Mouse (Mus musculus) embryo, embryonic 11.5 days (tissue): ENCODE measurements at regions not wholly inside any gene's neighbourhood (a gene's known extent, or its start where the extent isn't known, plus 50 kb on each side); places are given as distances from the start of the nearest gene placed in this dataset.

Source experiments
- DNase-seq: peaks from one replicate; pipeline ENCODE4 v3.0.0-alpha.2; 2012; ENCODE audit warnings: low read depth, low spot score

GRCm38 (mm10) chr14:17347286-17347685 lies 312.8 kb upstream of the Thrb start:
- no peak for DNase-seq

- DNase-seq, result no peak
Observed at GRCm38 (mm10) chr14:17352324-17353037, 307.6 kb upstream of the Thrb start.

- DNase-seq, result no peak
Observed at GRCm38 (mm10) chr14:17361910-17362309, 298.2 kb upstream of the Thrb start.

- DNase-seq, result peak; percentile 62
Observed at GRCm38 (mm10) chr14:17402751-17403479, 257.1 kb upstream of the Thrb start.

GRCm38 (mm10) chr14:17405551-17406336 lies 254.3 kb upstream of the Thrb start:
- DNase-seq, result peak; percentile 38

- DNase-seq, result no peak
Observed at GRCm38 (mm10) chr14:17406879-17407278, 253.2 kb upstream of the Thrb start.

- DNase-seq, result no peak
Observed at GRCm38 (mm10) chr14:17408343-17408742, 251.7 kb upstream of the Thrb start.

GRCm38 (mm10) chr14:17408813-17409212 lies 251.2 kb upstream of the Thrb start:
- DNase-seq, result no peak

- no peak for DNase-seq
Observed at GRCm38 (mm10) chr14:17409497-17409896, 250.6 kb upstream of the Thrb start.

GRCm38 (mm10) chr14:17410752-17411151 lies 249.3 kb upstream of the Thrb start:
- DNase-seq, result no peak

GRCm38 (mm10) chr14:17411299-17411698 lies 248.8 kb upstream of the Thrb start:
- no peak for DNase-seq

- no peak for DNase-seq
Observed at GRCm38 (mm10) chr14:17414246-17414888, 245.7 kb upstream of the Thrb start.

- no peak for DNase-seq
Observed at GRCm38 (mm10) chr14:17427751-17428150, 232.3 kb upstream of the Thrb start.

GRCm38 (mm10) chr14:17429157-17429556 lies 230.9 kb upstream of the Thrb start:
- DNase-seq, result no peak

GRCm38 (mm10) chr14:17433346-17433745 lies 226.7 kb upstream of the Thrb start:
- DNase-seq, result no peak

GRCm38 (mm10) chr14:17457946-17458345 lies 202.1 kb upstream of the Thrb start:
- DNase-seq, result no peak

- DNase-seq, result no peak
Observed at GRCm38 (mm10) chr14:17478963-17479362, 181.1 kb upstream of the Thrb start.

- DNase-seq, result no peak
Observed at GRCm38 (mm10) chr14:17484866-17485265, 175.2 kb upstream of the Thrb start.

GRCm38 (mm10) chr14:17513756-17514155 lies 146.3 kb upstream of the Thrb start:
- DNase-seq, result no peak

GRCm38 (mm10) chr14:17522696-17523095 lies 137.4 kb upstream of the Thrb start:
- DNase-seq, result no peak

- DNase-seq, result no peak
Observed at GRCm38 (mm10) chr14:17523916-17524315, 136.1 kb upstream of the Thrb start.

GRCm38 (mm10) chr14:17539322-17539721 lies 120.7 kb upstream of the Thrb start:
- no peak for DNase-seq
